Mouse (Mus musculus): ENCODE measurements around the gene Arg1.

- TF ChIP-seq CTCF (IDR thresholded peaks at IDR 0.05; ENCODE audit: borderline replicate concordance, insufficient read depth, low read depth, low read length) (no peak), POLR2A (IDR thresholded peaks at IDR 0.05; ENCODE audit: borderline replicate concordance, insufficient read depth, low read length) (no peak)
Measured at GRCm38 (mm10) chr10:24922977-24923376, 4.3 kb downstream of the Arg1 start.

Data from cerebellum, adult 2 months (tissue).